9 mouse cellular contexts compared by ENCODE assay signal in the genomic region with DNA sequence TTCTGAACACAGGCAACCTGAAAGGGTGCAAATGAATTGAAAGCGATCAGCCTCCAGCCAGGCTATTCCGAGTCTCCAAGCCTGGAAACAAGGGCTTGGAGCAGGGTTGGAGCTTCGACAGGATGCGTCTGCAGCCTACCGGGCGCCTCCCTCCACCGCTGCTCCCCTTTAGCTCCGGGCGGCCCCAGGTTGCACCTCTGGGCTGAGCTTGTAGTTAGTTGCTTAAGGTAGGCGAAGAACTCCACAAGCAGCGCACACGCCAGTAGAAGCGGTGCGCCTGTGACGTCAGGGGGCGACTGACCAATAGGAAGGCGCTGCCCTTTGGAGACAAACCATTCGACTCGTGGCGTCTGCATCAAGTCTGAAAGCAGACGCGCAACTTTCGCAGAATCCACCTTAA. TPM values are rescaled to one million over a fixed set of nuclear protein-coding genes. Genes with fewer than 3 reads are reported as not detected.
DNase-seq lines count a peak whose midpoint lies in the region; ATAC-seq and TF ChIP-seq lines count a peak whose summit lies in the region.
"Had no signal": no experiment of that assay in that cellular context is flagged by ENCODE, and none has a peak within 500 bp of the region (broad histone marks: within the 10 kb centered on the region; RNA-seq: fewer than 3 reads in every experiment).

No protein-coding gene starts in this region.

- in situ Hi-C loops in Patski (cut with MboI; ENCODE audit: low pct_unique_long_range_greater_than_20kb) = no loop called here

- peaks cover 2% of the 10 kb centered on the region for H3K4me1 ChIP-seq in heart, adult 2 months (ENCODE audit: control insufficient read depth, insufficient read depth, low read length)
- peaks cover 42% of the 10 kb centered on the region for H3K4me1 ChIP-seq in forebrain, embryonic 10.5 days
- peaks cover 45% of the 10 kb centered on the region for H3K4me1 ChIP-seq in midbrain, embryonic 10.5 days

- WGBS in heart, adult 2 months = 2% methylated on average over 23 of the region's 23 CpGs
- under 1% methylated on average over 23 of the region's 23 CpGs for WGBS in forebrain, embryonic 10.5 days
- WGBS in midbrain, embryonic 10.5 days = 0% methylated on average over 23 of the region's 23 CpGs

- no peak for TF ChIP-seq CTCF in heart, adult 2 months (IDR thresholded peaks at IDR 0.05)
- TF ChIP-seq CTCF in Patski (IDR thresholded peaks at IDR 0.05) = no peak

- peaks cover 44% of the 10 kb centered on the region for H3K27me3 ChIP-seq in heart, adult 2 months (ENCODE audit: control insufficient read depth, insufficient read depth, low read length)
- H3K27me3 ChIP-seq in Patski = peaks cover 18% of the 10 kb centered on the region
- H3K27me3 ChIP-seq in forebrain, embryonic 10.5 days (ENCODE audit: poor library complexity, severe bottlenecking) = peaks cover 100% of the 10 kb centered on the region
- peaks cover 100% of the 10 kb centered on the region for H3K27me3 ChIP-seq in midbrain, embryonic 10.5 days (ENCODE audit: low read depth, poor library complexity, severe bottlenecking)

- peak; percentile 27 to 42 for DNase-seq in heart, adult 2 months
- no peak for DNase-seq in heart, postnatal 14 days
- DNase-seq in Patski (ENCODE audit: low read depth, low spot score) = no peak
- peak; percentile 89 for DNase-seq in forebrain, embryonic 10.5 days (ENCODE audit: extremely low spot score, low spot score)
- DNase-seq in kidney, postnatal 14 days = peak; percentile 47
- peak; percentile 86 for DNase-seq in midbrain, embryonic 10.5 days (ENCODE audit: low spot score)
- no peak for DNase-seq in spleen, postnatal 4 days (ENCODE audit: low spot score in 2 of 2)

- POLR2A ChIA-PET in Patski (lab: Charles Lee) = interaction anchor here (0.7 kb wide), 3 partner anchors 93 to 292 kb away, joined by 3 to 7 read pairs (median 4); no protein-coding TSS in a partner anchor

- H3K9me3 ChIP-seq in forebrain, embryonic 10.5 days = no peaks in the 10 kb centered on the region
- no peaks in the 10 kb centered on the region for H3K9me3 ChIP-seq in midbrain, embryonic 10.5 days (replicated peaks)

- H3K36me3 ChIP-seq in heart, adult 2 months (ENCODE audit: control insufficient read depth, insufficient read depth, low read length) = no peaks in the 10 kb centered on the region
- H3K36me3 ChIP-seq in forebrain, embryonic 10.5 days (replicated peaks) = no peaks in the 10 kb centered on the region
- H3K36me3 ChIP-seq in midbrain, embryonic 10.5 days = no peaks in the 10 kb centered on the region

- no peak for TF ChIP-seq POLR2A in heart, adult 2 months (IDR thresholded peaks at IDR 0.05; ENCODE audit: insufficient read depth, low read depth, low read length)

- no peaks in the 10 kb centered on the region for H3K79me2 ChIP-seq in heart, adult 2 months (replicated peaks; ENCODE audit: control insufficient read depth, insufficient read depth, low read length)

- intact Hi-C loops in heart, adult 2 months (cut with DNase I) = no loop called here
- intact Hi-C loops in heart, postnatal 14 days (cut with DNase I) = loop anchor here (10.0 kb wide), 2 partner anchors 398 to 568 kb away; no protein-coding TSS in a partner anchor

- no peak overlapping the region for H3K27ac ChIP-seq in heart, adult 2 months
- H3K27ac ChIP-seq in forebrain, embryonic 10.5 days = no peak overlapping the region
- H3K27ac ChIP-seq in midbrain, embryonic 10.5 days (replicated peaks) = no peak overlapping the region

- no peak overlapping the region for H3K9ac ChIP-seq in heart, adult 2 months (ENCODE audit: low read depth, low read length)

- ATAC-seq in Patski = peak; percentile 90
- ATAC-seq in erythroblast, adult 5-6 weeks (replicated peaks; ENCODE audit: low FRiP score, poor library complexity, severe bottlenecking) = no peak

- peak overlapping the region; percentile 34; the same call in 1 of the 2 replicates for H3K4me3 ChIP-seq in heart, adult 2 months
- peak overlapping the region; percentile 57 for H3K4me3 ChIP-seq in forebrain, embryonic 10.5 days
- H3K4me3 ChIP-seq in midbrain, embryonic 10.5 days = peak overlapping the region; percentile 58

- no peak for TF ChIP-seq EP300 in heart, adult 2 months (IDR thresholded peaks at IDR 0.05; ENCODE audit: insufficient read depth, low read depth, low read length)

- CTCF ChIA-PET in Patski (lab: Charles Lee) = interaction anchor here (0.6 to 1.5 kb wide), 2 partner anchors 18 to 840 kb away, joined by 3 read pairs; no protein-coding TSS in a partner anchor

RNA-seq across cellular contexts. Expression of a gene that starts 0.5 kb away (rescaled TPM):
- not detected for total RNA-seq in heart, adult 2 months (2021)
- not detected in 2 replicates for polyA plus RNA-seq in heart, adult 2 months (2012; rRNA removed)
- not detected for total RNA-seq in heart, postnatal 14 days (2021)
- 5.6 TPM for polyA plus RNA-seq in Patski (2021)
- polyA plus RNA-seq in forebrain, embryonic 10.5 days (2016; fragmentation: Nextera tagmentation; extraction: Ambion mirVana) = 0.95 and 1.1 TPM in 2 replicates
- polyA plus RNA-seq in midbrain, embryonic 10.5 days (2016; fragmentation: Nextera tagmentation; extraction: Ambion mirVana) = 0.48 and 0.79 TPM in 2 replicates
- total RNA-seq in erythroblast, adult 5-6 weeks (2015; ENCODE audit: low replicate concordance) = not detected in 2 replicates
- not detected in 2 replicates for total RNA-seq in erythroblast, adult 5-6 weeks (2017; ENCODE audit: low replicate concordance)
- total RNA-seq: MEL had no signal

RNA-seq across cellular contexts. Expression of a gene that starts 19.3 kb away (rescaled TPM):
- total RNA-seq in heart, adult 2 months (2021) = under 1 TPM in 1 of 2 experiments, not detected in 1; 0.34 TPM
- polyA plus RNA-seq in heart, adult 2 months (2012; rRNA removed) = 0.14 TPM in 1 of 2 replicates, not detected in the other
- total RNA-seq in heart, postnatal 14 days (2021) = under 1 TPM in 1 of 2 experiments, not detected in 1; 0.41 TPM
- 15.9 TPM for polyA plus RNA-seq in Patski (2021)
- 17.5 and 18.5 TPM in 2 replicates for polyA plus RNA-seq in forebrain, embryonic 10.5 days (2016; fragmentation: Nextera tagmentation; extraction: Ambion mirVana)
- 4.5 and 8.9 TPM in 2 replicates for polyA plus RNA-seq in midbrain, embryonic 10.5 days (2016; fragmentation: Nextera tagmentation; extraction: Ambion mirVana)
- total RNA-seq in erythroblast, adult 5-6 weeks (2015; ENCODE audit: low replicate concordance) = not detected in 2 replicates
- total RNA-seq in erythroblast, adult 5-6 weeks (2017; ENCODE audit: low replicate concordance) = not detected in 2 replicates
- total RNA-seq: MEL had no signal

Comparison
In these comparisons a context has a peak if more than half of its experiments do, and no peak if none do; other contexts are left out.
1. DNase-seq: peak in heart, adult 2 months (2 of 2), forebrain, embryonic 10.5 days (single experiment), kidney, postnatal 14 days (single experiment) and midbrain, embryonic 10.5 days (single experiment); none in heart, postnatal 14 days (0 of 2), Patski (single experiment) and spleen, postnatal 4 days (0 of 2).
2. Peak in every context shown above with its lines, with median percentiles within 50 percentile points of each other: H3K4me3 ChIP-seq.